ENCODE assay signal across 13 mouse cellular contexts in genomic region chr7:118798105-118798570, GRCm38 (mm10). TPM values are rescaled to one million over a fixed set of nuclear protein-coding genes. Genes with fewer than 3 reads are reported as not detected.
DNase-seq lines count a peak whose midpoint lies in the region; ATAC-seq and TF ChIP-seq lines count a peak whose summit lies in the region.
"Had no signal": no experiment of that assay in that cellular context is flagged by ENCODE, and none has a peak within 500 bp of the region (broad histone marks: within the 10 kb centered on the region; RNA-seq: fewer than 3 reads in every experiment).

No protein-coding gene starts in this region.

- TF ChIP-seq POLR2A in CH12.LX (IDR thresholded peaks at IDR 0.05; ENCODE audit: low read depth, low read length), result peak; percentile 38; the same call in 1 of the 2 replicates

- TF ChIP-seq CTCF in CH12.LX (conservative IDR thresholded peaks at IDR 0.05 in 1 of 2, IDR thresholded peaks at IDR 0.05 in 1 of 2; ENCODE audit: low read depth in 2 of 2, low read length in 2 of 2), result no peak

- peak overlapping the region in 1 of 3 experiments; percentile 34 for H3K4me3 ChIP-seq in CH12.LX (replicated peaks in 1 of 3; ENCODE audit: low read depth in 2 of 3, low read length in 2 of 3, poor library complexity in 1 of 3)
- H3K4me3 ChIP-seq in liver, embryonic 15.5 days (replicated peaks), result 0 out of 2 replicates have a peak overlapping the region, but pooled peaks have one; percentile 20
- H3K4me3 ChIP-seq: forebrain, embryonic 10.5 days; gastrocnemius, adult 2 months; heart, embryonic 13.5 days; lung, embryonic 15.5 days had no signal

- WGBS in liver, embryonic 15.5 days (ENCODE audit: insufficient replicate concordance), result 17% methylated on average over 6 of the region's 6 CpGs

- in situ Hi-C loops in CH12.LX (cut with MboI; ENCODE audit: low pct_ligation_motif_present, low pct_unique_long_range_greater_than_20kb, low sequenced_read_pairs), result no loop called here

- H3K9me3 ChIP-seq in CH12.LX (replicated peaks; ENCODE audit: low read length), result no peaks in the 10 kb centered on the region
- no peaks in the 10 kb centered on the region for H3K9me3 ChIP-seq in liver, embryonic 15.5 days (replicated peaks)
- H3K9me3 ChIP-seq: forebrain, embryonic 10.5 days; heart, embryonic 13.5 days; lung, embryonic 15.5 days had no signal

- dilution Hi-C loops in CH12.LX (cut with MboI; ENCODE audit: extremely low pct_ligation_motif_present, extremely low pct_unique_long_range_greater_than_20kb, low sequenced_read_pairs), result no loop called here

- peaks cover 25 to 62% of the 10 kb centered on the region in 2 experiments for H3K36me3 ChIP-seq in CH12.LX (replicated peaks in 1 of 2; ENCODE audit: control insufficient read depth in 1 of 2, insufficient read depth in 1 of 2, low read length in 1 of 2)
- peaks cover 30% of the 10 kb centered on the region for H3K36me3 ChIP-seq in liver, embryonic 15.5 days (replicated peaks)

- peak; percentile 91 for DNase-seq in A20 (ENCODE audit: low read depth, low spot score)
- peak; percentile 67 for DNase-seq in CH12.LX (ENCODE audit: extremely low read depth)
- DNase-seq in left cerebral cortex, adult 8-10 months (ENCODE audit: low spot score in 2 of 2), result no peak
- DNase-seq in ovary, postnatal 14 days (ENCODE audit: low spot score), result no peak
- DNase-seq: gastrocnemius, adult 2 months; thymus, postnatal 36 days had no signal

- peak overlapping the region; percentile 79 for H3K27ac ChIP-seq in CH12.LX (ENCODE audit: insufficient read depth, low read depth)
- H3K27ac ChIP-seq in liver, embryonic 15.5 days (replicated peaks), result no peak overlapping the region
- H3K27ac ChIP-seq: forebrain, embryonic 10.5 days; gastrocnemius, adult 2 months; heart, embryonic 13.5 days; lung, embryonic 15.5 days had no signal

- TF ChIP-seq EP300 in CH12.LX (IDR thresholded peaks at IDR 0.05; ENCODE audit: low read length), result peak; percentile 35

- H3K4me2 ChIP-seq in CH12.LX (ENCODE audit: insufficient read depth, low read depth, poor library complexity, severe bottlenecking), result peak overlapping the region; percentile 84
- H3K4me2 ChIP-seq in liver, embryonic 15.5 days, result no peak overlapping the region
- H3K4me2 ChIP-seq: heart, embryonic 13.5 days; lung, embryonic 15.5 days had no signal

- H3K9ac ChIP-seq in CH12.LX (ENCODE audit: insufficient read depth, low read depth), result no peak overlapping the region; the same call in 1 of the 2 replicates
- H3K9ac ChIP-seq in liver, embryonic 15.5 days, result no peak overlapping the region
- H3K9ac ChIP-seq: heart, embryonic 13.5 days; lung, embryonic 15.5 days had no signal

- no peak for TF ChIP-seq RAD21 in CH12.LX (IDR thresholded peaks at IDR 0.05; ENCODE audit: low read depth, low read length)

- H3K4me1 ChIP-seq in CH12.LX (ENCODE audit: control insufficient read depth in 1 of 2, insufficient read depth in 2 of 2), result peaks cover 3 to 45% of the 10 kb centered on the region in 2 experiments; a peak in 3 of 4 replicates
- no peaks in the 10 kb centered on the region; the same call in 1 of the 2 replicates for H3K4me1 ChIP-seq in liver, embryonic 15.5 days (replicated peaks)
- H3K4me1 ChIP-seq: heart, embryonic 13.5 days; lung, embryonic 15.5 days had no signal

- no peak for ATAC-seq in liver, embryonic 15.5 days (ENCODE audit: insufficient read depth)
- ATAC-seq in neutrophil, adult 5-6 weeks (ENCODE audit: extremely low read depth, insufficient number of reproducible peaks, low FRiP score, poor library complexity, severe bottlenecking), result peak; percentile 70
- ATAC-seq in erythroid progenitor cell, adult 5-6 weeks (replicated peaks; ENCODE audit: low FRiP score, poor library complexity, severe bottlenecking), result no peak
- ATAC-seq: hindbrain, embryonic 16.5 days had no signal

- no peaks in the 10 kb centered on the region for H3K79me2 ChIP-seq in CH12.LX (replicated peaks; ENCODE audit: control insufficient read depth, extremely low read depth, insufficient read depth, poor library complexity, severe bottlenecking)

- no peaks in the 10 kb centered on the region for H3K27me3 ChIP-seq in CH12.LX (replicated peaks)
- no peaks in the 10 kb centered on the region for H3K27me3 ChIP-seq in liver, embryonic 15.5 days
- H3K27me3 ChIP-seq: heart, embryonic 13.5 days; lung, embryonic 15.5 days had no signal

TF ChIP-seq in CH12.LX, 34 proteins besides CTCF, POLR2A, EP300 and RAD21 (continues in another document):
- TF ChIP-seq UBTF (IDR thresholded peaks at IDR 0.05; ENCODE audit: low read depth, low read length) (no peak), MAFK (IDR thresholded peaks at IDR 0.05; ENCODE audit: insufficient replicate concordance, low read length) (no peak), SIN3A (IDR thresholded peaks at IDR 0.05; ENCODE audit: low read length) (no peak), MYC (IDR thresholded peaks at IDR 0.05; ENCODE audit: low read depth, low read length) (peak; percentile 65; the same call in 1 of the 2 replicates), JUND (conservative IDR thresholded peaks at IDR 0.05; ENCODE audit: low read depth, low read length) (no peak; the same call in 1 of the 2 replicates), BHLHE40 (IDR thresholded peaks at IDR 0.05; ENCODE audit: low read depth, low read length) (peak; percentile 16; the same call in 1 of the 2 replicates), HCFC1 (IDR thresholded peaks at IDR 0.05; ENCODE audit: low read depth, low read length) (no peak), USF2 (conservative IDR thresholded peaks at IDR 0.05; ENCODE audit: low read depth, low read length) (no peak), CHD1 (IDR thresholded peaks at IDR 0.05; ENCODE audit: low read depth, low read length) (no peak), JUN (IDR thresholded peaks at IDR 0.05; ENCODE audit: insufficient read depth, low read depth, low read length) (no peak), E2F4 (IDR thresholded peaks at IDR 0.05; ENCODE audit: insufficient replicate concordance, low read depth, low read length) (no peak), USF1 (IDR thresholded peaks at IDR 0.05; ENCODE audit: low read depth, low read length) (no peak), TBP (conservative IDR thresholded peaks at IDR 0.05; ENCODE audit: low read depth, low read length) (no peak), IRF4 (IDR thresholded peaks at IDR 0.05; ENCODE audit: low read depth, low read length) (peak; percentile 30; the same call in 1 of the 2 replicates), NRF1 (IDR thresholded peaks at IDR 0.05; ENCODE audit: low read depth, low read length) (no peak), PAX5 (IDR thresholded peaks at IDR 0.05; ENCODE audit: low read length) (no peak), RCOR1 (conservative IDR thresholded peaks at IDR 0.05; ENCODE audit: low read depth, low read length) (no peak), ELF1 (IDR thresholded peaks at IDR 0.05; ENCODE audit: low read depth, low read length) (peak; percentile 63), ZMIZ1 (IDR thresholded peaks at IDR 0.05; ENCODE audit: low read depth, low read length) (no peak), CHD2 (IDR thresholded peaks at IDR 0.05; ENCODE audit: low read length) (no peak), GABPA (IDR thresholded peaks at IDR 0.05; ENCODE audit: insufficient replicate concordance, low read depth, low read length) (no peak), KAT2A (IDR thresholded peaks at IDR 0.05; ENCODE audit: insufficient replicate concordance, low read length) (no peak), MEF2A (IDR thresholded peaks at IDR 0.05; ENCODE audit: borderline replicate concordance, low read depth, low read length) (peak; percentile 52; the same call in 1 of the 2 replicates), ZKSCAN1 (IDR thresholded peaks at IDR 0.05; ENCODE audit: borderline replicate concordance, low read depth, low read length) (no peak), ETS1 (conservative IDR thresholded peaks at IDR 0.05; ENCODE audit: low read depth, low read length) (peak; percentile 48; the same call in 1 of the 2 replicates), TCF12 (IDR thresholded peaks at IDR 0.05; ENCODE audit: low read depth, low read length) (0 out of 2 replicates have a peak, but pooled peaks have one; percentile 10), ZC3H11A (IDR thresholded peaks at IDR 0.05; ENCODE audit: low read depth, low read length) (no peak), NELFE (IDR thresholded peaks at IDR 0.05; ENCODE audit: low read depth, low read length) (no peak), MAX (IDR thresholded peaks at IDR 0.05; ENCODE audit: low read length) (no peak)

RNA-seq across cellular contexts. Expression of gene Iqck, which starts 57.4 kb away (rescaled TPM):
- 0.63 and 0.68 TPM in 2 replicates for total RNA-seq in CH12.LX (2012; rRNA removed)
- total RNA-seq in CH12.LX (2014; rRNA removed), result 0.45 and 0.62 TPM in 2 replicates
- polyA plus RNA-seq in CH12.LX (2012; ENCODE audit: insufficient read length, low read depth), result 0.39 and 0.42 TPM in 2 replicates
- 0.20 and 0.22 TPM in 2 replicates for polyA plus RNA-seq in liver, embryonic 15.5 days (2015; fragmentation: Nextera tagmentation; extraction: Ambion mirVana)
- total RNA-seq in neutrophil, adult 5-6 weeks (2017), result 0.98 and 1.3 TPM in 2 replicates
- total RNA-seq in left cerebral cortex, adult 8-10 months (2022), result 1 to 10 TPM; 3.9 to 4.7 (median 4.4) TPM
- not detected in 2 replicates for total RNA-seq in erythroid progenitor cell, adult 5-6 weeks (2015; ENCODE audit: low replicate concordance)
- total RNA-seq in erythroid progenitor cell, adult 5-6 weeks (2017; ENCODE audit: low replicate concordance), result not detected in 2 replicates

RNA-seq across cellular contexts. Expression of gene Knop1, which starts 57.9 kb away (rescaled TPM):
- total RNA-seq in CH12.LX (2012; rRNA removed) (28.1 and 41.6 TPM in 2 replicates), CH12.LX (2014; rRNA removed) (35.0 and 37.5 TPM in 2 replicates)
- polyA plus RNA-seq in CH12.LX (2012; ENCODE audit: insufficient read length, low read depth), result 60.8 and 60.9 TPM in 2 replicates
- 21.2 and 26.0 TPM in 2 replicates for polyA plus RNA-seq in liver, embryonic 15.5 days (2015; fragmentation: Nextera tagmentation; extraction: Ambion mirVana)
- 18.9 and 19.1 TPM in 2 replicates for total RNA-seq in neutrophil, adult 5-6 weeks (2017)
- total RNA-seq in left cerebral cortex, adult 8-10 months (2022), result 10 to 100 TPM; 16.7 to 29.3 (median 22.5) TPM
- 7.2 and 8.4 TPM in 2 replicates for total RNA-seq in erythroid progenitor cell, adult 5-6 weeks (2015; ENCODE audit: low replicate concordance)
- total RNA-seq in erythroid progenitor cell, adult 5-6 weeks (2017; ENCODE audit: low replicate concordance), result 4.2 and 6.5 TPM in 2 replicates

RNA-seq across cellular contexts. Expression of gene Vps35l, which starts 58.1 kb away (rescaled TPM):
- total RNA-seq in CH12.LX (2012; rRNA removed) (39.0 and 43.9 TPM in 2 replicates), CH12.LX (2014; rRNA removed) (45.8 and 54.7 TPM in 2 replicates)
- polyA plus RNA-seq in CH12.LX (2012; ENCODE audit: insufficient read length, low read depth), result 46.0 and 57.7 TPM in 2 replicates
- 32.9 and 34.0 TPM in 2 replicates for polyA plus RNA-seq in liver, embryonic 15.5 days (2015; fragmentation: Nextera tagmentation; extraction: Ambion mirVana)
- 48.1 and 55.7 TPM in 2 replicates for total RNA-seq in neutrophil, adult 5-6 weeks (2017)
- total RNA-seq in left cerebral cortex, adult 8-10 months (2022), result 10 to 100 TPM; 56.2 to 72.5 (median 59.8) TPM
- total RNA-seq in erythroid progenitor cell, adult 5-6 weeks (2015; ENCODE audit: low replicate concordance), result 21.3 and 61.6 TPM in 2 replicates
- 42.4 and 42.9 TPM in 2 replicates for total RNA-seq in erythroid progenitor cell, adult 5-6 weeks (2017; ENCODE audit: low replicate concordance)

Comparison
In these comparisons a context has a peak if more than half of its experiments do, and no peak if none do; other contexts are left out.
1. DNase-seq: peak in A20 (single experiment) and CH12.LX (single experiment); none in left cerebral cortex, adult 8-10 months (0 of 2) and ovary, postnatal 14 days (single experiment).